Mouse (Mus musculus): ENCODE measurements around the gene Rngtt.

GRCm38 (mm10) chr4:33290878-33291277, 19.2 kb upstream of the Rngtt start:
- TF ChIP-seq POLR2A (IDR thresholded peaks at IDR 0.05; ENCODE audit: borderline replicate concordance, extremely low read depth, insufficient read depth, insufficient read length, poor library complexity, severe bottlenecking): no peak
- TF ChIP-seq CTCF (IDR thresholded peaks at IDR 0.05; ENCODE audit: borderline replicate concordance, extremely low read depth, insufficient read depth, insufficient read length): no peak

Measured in brain, embryonic 14.5 days (tissue).